Mouse (Mus musculus) heart, embryonic 13.5 days (tissue): ENCODE measurements around the gene Syne4. TPM values are rescaled to one million over a fixed set of nuclear protein-coding genes. Genes with fewer than 3 reads are reported as not detected.

Experiments
- ATAC-seq: fragments of 200-750 bp; cut with Nextera tagmentation; 2 replicates; pipeline ENCODE4 v1.8.0; 2017; ENCODE audit warnings: moderate TSS enrichment; ENCODE audit not compliant: insufficient number of reproducible peaks, low FRiP score, low TSS enrichment; ENCODE audit errors: extremely low read depth
- H3K27ac ChIP-seq: fragments of 300-500 bp; sonication (generic); replicated peaks from 2 replicates; pipeline ENCODE4 v1.5.1; 2015; ENCODE audit warnings: moderate library complexity, mild to moderate bottlenecking, inconsistent platforms
- H3K27me3 ChIP-seq: fragments of 300-500 bp; sonication (generic); replicated peaks from 2 replicates; pipeline ENCODE4 v1.6.1; 2015; ENCODE audit warnings: mild to moderate bottlenecking, inconsistent platforms
- H3K36me3 ChIP-seq: fragments of 300-500 bp; sonication (generic); 2 replicates; pipeline ENCODE4 v1.6.1; 2015; ENCODE audit warnings: mild to moderate bottlenecking, inconsistent platforms
- H3K4me1 ChIP-seq: fragments of 300-500 bp; sonication (generic); 2 replicates; pipeline ENCODE4 v1.6.1; 2015; ENCODE audit warnings: inconsistent platforms
- H3K4me2 ChIP-seq: fragments of 300-500 bp; sonication (generic); 2 replicates; pipeline ENCODE4 v1.6.1; 2015; ENCODE audit warnings: inconsistent platforms, mild to moderate bottlenecking, moderate library complexity
- H3K4me3 ChIP-seq: fragments of 300-500 bp; sonication (generic); 2 replicates; pipeline ENCODE4 v1.5.1; 2015; ENCODE audit warnings: moderate library complexity, mild to moderate bottlenecking, inconsistent platforms
- H3K9ac ChIP-seq: fragments of 300-500 bp; sonication (generic); 2 replicates; pipeline ENCODE4 v1.6.1; 2015; ENCODE audit warnings: inconsistent platforms, mild to moderate bottlenecking, moderate library complexity
- H3K9me3 ChIP-seq: fragments of 300-500 bp; sonication (generic); 2 replicates; pipeline ENCODE4 v1.6.1; 2016; ENCODE audit warnings: inconsistent platforms
- WGBS: fragments of 180-500 bp; shearing (Covaris S2); methylation state at CpG from one replicate; pipeline ENCODE4 v1.1.7; 2015; ENCODE audit warnings: mixed read lengths; 5-methylcytosine and 5-hydroxymethylcytosine counted together
- polyA plus RNA-seq: library from polyadenylated mRNA; unstranded; fragments of >200 nt; fragmentation: Nextera tagmentation; extraction: Ambion mirVana; gene quantifications from 2 replicates; pipeline ENCODE4 v1.2.1, GENCODE M21; 2015

Syne4 gene
- 18.3 and 20.2 TPM in 2 replicates for polyA plus RNA-seq

- no peaks in the 10 kb centered on the region for H3K9me3 ChIP-seq
- H3K4me3 ChIP-seq: peak within 1 kb of the TSS; percentile 50
- H3K4me2 ChIP-seq: peak within 1 kb of the TSS; percentile 68
- no peak; the same call in 1 of the 2 replicates for ATAC-seq
- peak within 1 kb of the TSS; percentile 78 for H3K9ac ChIP-seq
- H3K36me3 ChIP-seq: peaks cover 27% of the 10 kb centered on the region
- WGBS: under 1% methylated on average over 9 of the region's 9 CpGs
- no peak within 1 kb of the TSS for H3K27ac ChIP-seq
- no peaks in the 10 kb centered on the region for H3K27me3 ChIP-seq
- peaks cover 17% of the 10 kb centered on the region for H3K4me1 ChIP-seq
These were observed at the start of gene Syne4 for GRCm38 (mm10) chr7:30314721-30315155. Gene Syne4 (plus strand): TSS chr7:30314807.

- Histone ChIP-seq H3K9me3 (no peaks in the 10 kb centered on the region), H3K4me2 (no peak overlapping the region), H3K4me3 (no peak overlapping the region), H3K27ac (no peak overlapping the region), H3K9ac (no peak overlapping the region), H3K36me3 (peaks cover 73% of the 10 kb centered on the region), H3K4me1 (peaks cover 10% of the 10 kb centered on the region), H3K27me3 (no peaks in the 10 kb centered on the region)
- WGBS: 74% methylated on average over 2 of the region's 2 CpGs
- no peak for ATAC-seq
These were observed 49.6 kb upstream of the Syne4 start for GRCm38 (mm10) chr7:30265041-30265440.

- Histone ChIP-seq H3K4me2 (no peak overlapping the region), H3K9ac (no peak overlapping the region), H3K27me3 (no peaks in the 10 kb centered on the region), H3K4me3 (no peak overlapping the region), H3K4me1 (peaks cover 10% of the 10 kb centered on the region), H3K9me3 (no peaks in the 10 kb centered on the region), H3K27ac (no peak overlapping the region), H3K36me3 (peaks cover 75% of the 10 kb centered on the region)
- ATAC-seq: no peak
- 91% methylated on average over 5 of the region's 5 CpGs for WGBS
These were observed 49.1 kb upstream of the Syne4 start for GRCm38 (mm10) chr7:30265531-30265930.

GRCm38 (mm10) chr7:30265935-30266334 lies 48.7 kb upstream of the Syne4 start:
- Histone ChIP-seq H3K27me3 (no peaks in the 10 kb centered on the region), H3K4me2 (no peak overlapping the region), H3K9ac (no peak overlapping the region), H3K27ac (no peak overlapping the region), H3K4me3 (no peak overlapping the region), H3K36me3 (peaks cover 77% of the 10 kb centered on the region), H3K4me1 (peaks cover 10% of the 10 kb centered on the region), H3K9me3 (no peaks in the 10 kb centered on the region)
- ATAC-seq: no peak
- WGBS: 87% methylated on average over 7 of the region's 7 CpGs

- ATAC-seq: no peak
- peaks cover 10% of the 10 kb centered on the region for H3K4me1 ChIP-seq
- no peak overlapping the region for H3K4me2 ChIP-seq
- no peak overlapping the region for H3K9ac ChIP-seq
- no peaks in the 10 kb centered on the region for H3K9me3 ChIP-seq
- H3K36me3 ChIP-seq: peaks cover 77% of the 10 kb centered on the region
- H3K27me3 ChIP-seq: no peaks in the 10 kb centered on the region
- WGBS: 36% methylated on average over 3 of the region's 3 CpGs
- no peak overlapping the region for H3K4me3 ChIP-seq
- H3K27ac ChIP-seq: 0 out of 2 replicates have a peak overlapping the region, but pooled peaks have one; percentile 13
These were observed 47.8 kb upstream of the Syne4 start for GRCm38 (mm10) chr7:30266780-30267179.

GRCm38 (mm10) chr7:30269641-30270040 lies 45.0 kb upstream of the Syne4 start:
- Histone ChIP-seq H3K9me3 (no peaks in the 10 kb centered on the region), H3K36me3 (peaks cover 60% of the 10 kb centered on the region), H3K9ac (no peak overlapping the region), H3K4me3 (no peak overlapping the region), H3K27me3 (no peaks in the 10 kb centered on the region), H3K27ac (no peak overlapping the region), H3K4me1 (peaks cover 14% of the 10 kb centered on the region), H3K4me2 (no peak overlapping the region)
- WGBS: 85% methylated on average over 4 of the region's 4 CpGs
- ATAC-seq: no peak

- no peak overlapping the region for H3K4me2 ChIP-seq
- no peak for ATAC-seq
- WGBS: 64% methylated on average over 6 of the region's 6 CpGs
- H3K4me1 ChIP-seq: peaks cover 22% of the 10 kb centered on the region
- H3K27me3 ChIP-seq: no peaks in the 10 kb centered on the region
- H3K9ac ChIP-seq: no peak overlapping the region
- peaks cover 28% of the 10 kb centered on the region for H3K36me3 ChIP-seq
- H3K27ac ChIP-seq: no peak overlapping the region
- H3K9me3 ChIP-seq: no peaks in the 10 kb centered on the region
- H3K4me3 ChIP-seq: no peak overlapping the region
These were observed 40.2 kb upstream of the Syne4 start for GRCm38 (mm10) chr7:30274383-30274782.

GRCm38 (mm10) chr7:30278911-30279310 lies 35.7 kb upstream of the Syne4 start:
- Histone ChIP-seq H3K4me2 (peak overlapping the region; percentile 94), H3K36me3 (no peaks in the 10 kb centered on the region), H3K9ac (peak overlapping the region; percentile 83), H3K27me3 (no peaks in the 10 kb centered on the region), H3K4me3 (peak overlapping the region; percentile 86), H3K9me3 (no peaks in the 10 kb centered on the region), H3K27ac (no peak overlapping the region), H3K4me1 (peaks cover 37% of the 10 kb centered on the region)
- 60% methylated on average over 2 of the region's 2 CpGs for WGBS
- ATAC-seq: no peak

GRCm38 (mm10) chr7:30279536-30279935 lies 35.1 kb upstream of the Syne4 start:
- 1% methylated on average over 6 of the region's 6 CpGs for WGBS
- peak overlapping the region; percentile 94 for H3K4me2 ChIP-seq
- H3K36me3 ChIP-seq: no peaks in the 10 kb centered on the region
- peak overlapping the region; percentile 83 for H3K9ac ChIP-seq
- H3K27me3 ChIP-seq: no peaks in the 10 kb centered on the region
- peaks cover 34% of the 10 kb centered on the region for H3K4me1 ChIP-seq
- H3K27ac ChIP-seq: peak overlapping the region; percentile 99
- H3K4me3 ChIP-seq: peak overlapping the region; percentile 86
- no peak for ATAC-seq
- H3K9me3 ChIP-seq: no peaks in the 10 kb centered on the region

- peak within 1 kb of the TSS; percentile 99 for H3K27ac ChIP-seq
These were observed 34.5 kb upstream of the Syne4 start, which contains the start of the genes Thap8 and Wdr62 for GRCm38 (mm10) chr7:30279951-30280669. Gene Thap8 (plus strand): TSS chr7:30280094. Gene Wdr62 (minus strand): TSS chr7:30280419.

GRCm38 (mm10) chr7:30280670-30281138 lies 33.9 kb upstream of the Syne4 start:
- H3K4me3 ChIP-seq: peak overlapping the region; percentile 86
- under 1% methylated on average over 20 of the region's 20 CpGs for WGBS
- ATAC-seq: peak; percentile 76
- H3K9me3 ChIP-seq: no peaks in the 10 kb centered on the region
- no peaks in the 10 kb centered on the region for H3K36me3 ChIP-seq
- no peaks in the 10 kb centered on the region for H3K27me3 ChIP-seq
- H3K4me2 ChIP-seq: peak overlapping the region; percentile 94
- H3K9ac ChIP-seq: peak overlapping the region; percentile 83
- H3K27ac ChIP-seq: peak overlapping the region; percentile 99
- peaks cover 22% of the 10 kb centered on the region for H3K4me1 ChIP-seq

More at GRCm38 (mm10) chr7:30279951-30280669, 34.5 kb upstream of the Syne4 start, which contains the start of the genes Thap8 and Wdr62:
- Histone ChIP-seq H3K4me3 (peak within 1 kb of the TSS; percentile 86), H3K9ac (peak within 1 kb of the TSS; percentile 83), H3K36me3 (no peaks in the 10 kb centered on the region), H3K4me1 (peaks cover 28% of the 10 kb centered on the region), H3K9me3 (no peaks in the 10 kb centered on the region), H3K4me2 (peak within 1 kb of the TSS; percentile 94), H3K27me3 (no peaks in the 10 kb centered on the region)
- WGBS: under 1% methylated on average over 49 of the region's 49 CpGs
- ATAC-seq: peak; percentile 95
